Mouse (Mus musculus) olfactory bulb, adult 2 months (tissue): Measurements from ENCODE around the gene Khnyn. TPM values are rescaled to one million over a fixed set of nuclear protein-coding genes. Genes with fewer than 3 reads are reported as not detected.

Experiments used
- H3K27ac ChIP-seq: fragments of 200-500 bp; 2 replicates; pipeline ENCODE4 v1.5.1; 2012; ENCODE audit warnings: low read depth, low read length; ENCODE audit not compliant: insufficient read depth
- H3K4me1 ChIP-seq: fragments of 200-500 bp; 2 replicates; pipeline ENCODE4 v1.6.1; 2012; ENCODE audit warnings: low read length; ENCODE audit not compliant: control insufficient read depth, insufficient read depth
- H3K4me3 ChIP-seq: fragments of 200-500 bp; 2 replicates; pipeline ENCODE4 v1.5.1; 2012; ENCODE audit warnings: mild to moderate bottlenecking, low read depth, low read length, moderate library complexity; ENCODE audit not compliant: insufficient read depth
- CTCF ChIP-seq: fragments of 200-500 bp; IDR thresholded peaks from 2 replicates; pipeline ENCODE4 v1.5.1; 2012; ENCODE audit warnings: low read depth, mild to moderate bottlenecking, low read length, moderate library complexity; ENCODE audit not compliant: insufficient read depth
- POLR2A ChIP-seq: fragments of 200-500 bp; IDR thresholded peaks from 2 replicates; pipeline ENCODE4 v1.6.1; 2012; ENCODE audit warnings: mild to moderate bottlenecking, low read depth, low read length, moderate library complexity; ENCODE audit not compliant: insufficient read depth
- WGBS: fragments of 180-500 bp; shearing (Covaris S2); methylation state at CpG from one replicate; pipeline ENCODE4 v1.1.7; 2018; 5-methylcytosine and 5-hydroxymethylcytosine counted together
- polyA plus RNA-seq: library from polyadenylated mRNA; stranded (reverse); fragments of >200 nt; gene quantifications from 2 replicates; pipeline ENCODE4 v1.2.4, GENCODE M21; 2012; ENCODE audit warnings: low replicate concordance; ENCODE audit not compliant: missing spikeins, insufficient read depth, insufficient read length

Gene Khnyn
- polyA plus RNA-seq, 1 experiment = not detected

DNA sequence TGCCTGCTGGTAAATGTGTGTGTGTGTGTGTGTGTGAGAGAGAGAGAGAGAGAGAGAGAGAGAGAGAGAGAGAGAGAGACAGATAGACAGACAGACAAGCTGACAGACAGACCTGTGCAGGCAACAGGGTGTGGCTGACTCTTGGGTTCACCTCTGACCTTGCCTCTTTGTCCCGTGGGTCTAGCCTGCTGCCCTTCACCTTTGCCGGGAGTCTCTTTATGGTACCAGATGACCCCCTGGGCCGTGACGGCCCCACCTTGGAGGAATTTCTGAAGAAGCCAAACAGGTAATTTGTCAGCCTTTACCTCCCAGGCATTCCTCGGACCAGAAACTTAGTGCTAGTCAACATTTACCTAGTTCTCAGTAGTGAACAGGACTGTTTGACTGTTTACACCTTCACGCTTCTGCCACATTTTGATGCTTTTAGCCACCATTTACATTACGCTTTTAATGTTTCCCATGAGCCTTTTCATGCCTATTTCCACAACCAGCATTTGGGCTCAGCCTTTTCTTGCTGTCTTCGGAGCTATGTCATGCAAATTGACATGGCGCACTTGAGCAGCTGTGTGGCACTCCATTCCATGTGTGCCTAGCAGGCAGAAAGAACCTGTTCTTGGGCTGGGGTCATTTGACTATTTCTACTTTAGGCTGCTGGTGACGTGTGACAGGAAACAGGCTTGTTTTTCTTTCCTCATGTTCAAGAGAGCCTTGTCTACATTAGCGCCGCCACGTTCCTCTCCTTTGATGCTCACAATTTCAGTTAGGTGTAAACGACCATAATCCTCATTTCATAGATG, 16.3 kb upstream of the Khnyn start:
- peaks cover 2% of the 10 kb centered on the region; the same call in 1 of the 2 replicates for H3K4me1 ChIP-seq
- WGBS = 91% methylated on average over 14 of the region's 14 CpGs
- TF ChIP-seq POLR2A (no peak), CTCF (no peak)
- H3K27ac ChIP-seq = no peak overlapping the region
- H3K4me3 ChIP-seq = no peak overlapping the region

- peaks cover 10% of the 10 kb centered on the region for H3K4me1 ChIP-seq
- no peak overlapping the region for H3K27ac ChIP-seq
- WGBS = 97% methylated on average over 6 of the region's 6 CpGs
- H3K4me3 ChIP-seq = no peak overlapping the region
- TF ChIP-seq CTCF = no peak
- TF ChIP-seq POLR2A = no peak
Measured at GRCm38 (mm10) chr14:55869538-55869937, 15.2 kb upstream of the Khnyn start.

DNA sequence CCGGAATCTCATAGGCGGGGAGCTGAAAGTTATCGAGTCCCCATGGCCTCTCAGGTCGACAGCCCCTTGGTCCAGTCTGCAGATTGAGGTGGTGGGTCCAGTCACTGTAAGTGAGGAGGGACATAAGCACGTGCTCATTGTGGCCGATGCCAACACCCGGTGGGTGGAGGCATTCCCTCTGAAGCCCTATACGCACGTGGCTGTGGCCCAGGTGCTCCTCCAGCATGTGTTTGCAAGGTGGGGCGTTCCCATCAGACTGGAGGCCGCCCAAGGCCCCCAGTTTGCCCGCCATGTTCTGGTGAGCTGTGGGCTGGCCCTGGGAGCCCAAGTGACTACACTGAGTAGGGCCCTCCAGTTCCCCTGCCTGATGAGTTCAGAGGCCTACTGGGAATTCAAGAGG, 12.7 kb upstream of the Khnyn start:
- Histone ChIP-seq H3K4me1 (peaks cover 10% of the 10 kb centered on the region), H3K27ac (no peak overlapping the region), H3K4me3 (no peak overlapping the region)
- TF ChIP-seq POLR2A (no peak), CTCF (no peak)
- WGBS = 91% methylated on average over 12 of the region's 12 CpGs

- TF ChIP-seq CTCF (no peak), POLR2A (no peak)
- Histone ChIP-seq H3K27ac (no peak overlapping the region), H3K4me3 (no peak overlapping the region), H3K4me1 (peaks cover 10% of the 10 kb centered on the region)
- WGBS = 92% methylated on average over 17 of the region's 17 CpGs
Measured at GRCm38 (mm10) chr14:55872551-55872950, 12.2 kb upstream of the Khnyn start.

DNA sequence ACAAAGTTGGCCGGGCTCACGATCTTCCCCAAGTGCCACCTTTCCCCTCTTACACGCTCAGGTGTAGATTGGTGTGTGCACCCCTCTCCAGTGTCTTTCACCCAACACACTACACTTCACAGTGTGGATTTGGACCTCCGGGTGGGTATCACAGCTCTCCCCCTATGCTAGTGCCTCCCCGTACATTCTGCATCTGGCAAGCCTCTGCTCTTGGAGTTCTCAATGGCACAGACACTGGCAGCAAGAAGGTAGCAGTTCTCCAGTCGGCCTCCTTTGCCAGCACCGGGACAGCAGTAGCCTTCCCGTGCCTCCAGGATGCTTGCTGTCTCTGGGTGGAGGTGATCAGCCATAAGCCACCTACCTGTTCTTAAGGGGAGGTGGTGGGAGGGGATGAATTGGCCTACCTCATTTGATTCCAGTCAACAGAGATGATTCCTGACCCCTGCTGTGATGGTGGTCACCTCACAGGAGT, 11.5 kb upstream of the Khnyn start:
- 83% methylated on average over 8 of the region's 8 CpGs for WGBS
- no peak overlapping the region for H3K4me3 ChIP-seq
- H3K4me1 ChIP-seq = peaks cover 10% of the 10 kb centered on the region
- TF ChIP-seq POLR2A (no peak), CTCF (no peak)
- H3K27ac ChIP-seq = no peak overlapping the region

- no peak overlapping the region for H3K27ac ChIP-seq
- no peak for TF ChIP-seq POLR2A
- TF ChIP-seq CTCF = peak; percentile 92
- peaks cover 10% of the 10 kb centered on the region for H3K4me1 ChIP-seq
- 15% methylated on average over 30 of the region's 30 CpGs for WGBS
- peak overlapping the region; percentile 44 for H3K4me3 ChIP-seq
Measured at GRCm38 (mm10) chr14:55873714-55874683, 10.7 kb upstream of the Khnyn start.

GRCm38 (mm10) chr14:55877469-55878315, 7.1 kb upstream of the Khnyn start:
- H3K4me1 ChIP-seq = peaks cover 10% of the 10 kb centered on the region
- 27% methylated on average over 14 of the region's 14 CpGs for WGBS
- TF ChIP-seq CTCF (no peak), POLR2A (no peak)
- H3K27ac ChIP-seq = no peak overlapping the region
- H3K4me3 ChIP-seq = no peak overlapping the region

DNA sequence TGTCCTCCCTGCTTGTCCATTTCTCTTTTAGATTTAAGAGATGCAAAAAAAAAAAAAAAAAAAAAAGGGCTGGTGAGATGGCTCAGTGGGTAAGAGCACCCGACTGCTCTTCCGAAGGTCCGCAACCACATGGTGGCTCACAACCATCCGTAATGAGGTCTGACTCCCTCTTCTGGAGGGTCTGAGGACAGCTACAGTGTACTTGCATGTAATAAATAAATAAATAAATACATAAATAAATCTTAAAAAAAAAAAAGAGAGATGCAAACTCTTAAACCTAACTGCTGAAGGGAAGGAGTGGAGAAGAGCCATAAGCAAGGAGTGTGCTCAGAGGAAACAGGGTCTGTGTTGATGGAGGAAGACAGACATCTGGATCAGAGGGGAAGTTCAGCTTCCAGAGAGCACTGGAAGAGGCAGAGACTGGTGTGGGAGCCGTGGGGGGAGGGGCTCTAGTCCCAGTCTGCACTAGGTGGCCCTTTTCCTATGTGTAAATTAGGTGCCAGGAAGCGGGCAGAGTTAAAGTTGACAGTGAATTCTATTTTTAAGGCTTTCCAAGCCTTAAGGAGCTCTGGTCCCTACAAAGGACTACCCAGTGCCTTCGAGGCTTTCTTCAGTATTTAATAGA, 6.3 kb upstream of the Khnyn start:
- Histone ChIP-seq H3K4me1 (peaks cover 7% of the 10 kb centered on the region), H3K4me3 (no peak overlapping the region), H3K27ac (no peak overlapping the region)
- WGBS = 30% methylated on average over 7 of the region's 7 CpGs
- no peak for TF ChIP-seq CTCF
- no peak for TF ChIP-seq POLR2A
